Mouse (Mus musculus) gastrocnemius, adult 18-20 months (tissue): ENCODE data around the gene Hmgb1. TPM values are rescaled to one million over a fixed set of nuclear protein-coding genes. Genes with fewer than 3 reads are reported as not detected.

Experiments
- DNase-seq: peaks from one replicate; pipeline ENCODE4 v3.0.0; 2021; ENCODE audit warnings: low spot score
- total RNA-seq, 2 experiments: library from RNA; stranded (reverse); gene quantifications; 2 replicates each; pipeline ENCODE4 v1.2.3; 2021

The Hmgb1 gene
- total RNA-seq, 2 experiments from 2014 or later, result 100 to 119 TPM

- DNase-seq, result no peak
Measured at GRCm38 (mm10) chr5:149028394-149028793, 155.9 kb downstream of the Hmgb1 start.

GRCm38 (mm10) chr5:149027389-149027788 lies 156.9 kb downstream of the Hmgb1 start:
- DNase-seq, result no peak

GRCm38 (mm10) chr5:149021120-149021519 lies 163.2 kb downstream of the Hmgb1 start:
- no peak for DNase-seq

- no peak for DNase-seq
Measured at GRCm38 (mm10) chr5:149020681-149021062, 163.6 kb downstream of the Hmgb1 start.

GRCm38 (mm10) chr5:149020059-149020680 lies 164.1 kb downstream of the Hmgb1 start:
- peak; percentile 38 for DNase-seq

GRCm38 (mm10) chr5:149017666-149018415 lies 166.4 kb downstream of the Hmgb1 start:
- DNase-seq, result no peak

- no peak for DNase-seq
Measured at GRCm38 (mm10) chr5:149017181-149017580, 167.1 kb downstream of the Hmgb1 start.

GRCm38 (mm10) chr5:149016261-149016660 lies 168.0 kb downstream of the Hmgb1 start:
- DNase-seq, result no peak

- DNase-seq, result no peak
Measured at GRCm38 (mm10) chr5:149015335-149016201, 168.7 kb downstream of the Hmgb1 start.

- DNase-seq, result no peak
Measured at GRCm38 (mm10) chr5:149014600-149015268, 169.6 kb downstream of the Hmgb1 start.

GRCm38 (mm10) chr5:149013817-149014508 lies 170.3 kb downstream of the Hmgb1 start:
- DNase-seq, result no peak

GRCm38 (mm10) chr5:149009111-149009510 lies 175.2 kb downstream of the Hmgb1 start:
- no peak for DNase-seq

- DNase-seq, result no peak
Measured at GRCm38 (mm10) chr5:149007295-149007646, 177.0 kb downstream of the Hmgb1 start.

- DNase-seq, result peak; percentile 100
Measured at GRCm38 (mm10) chr5:149006362-149007294, 177.7 kb downstream of the Hmgb1 start.

- DNase-seq, result no peak
Measured at GRCm38 (mm10) chr5:149005701-149006361, 178.5 kb downstream of the Hmgb1 start.

GRCm38 (mm10) chr5:149005083-149005482 lies 179.2 kb downstream of the Hmgb1 start:
- DNase-seq, result no peak

- no peak for DNase-seq
Measured at GRCm38 (mm10) chr5:149003137-149003536, 181.2 kb downstream of the Hmgb1 start.

GRCm38 (mm10) chr5:149002803-149003115 lies 181.5 kb downstream of the Hmgb1 start:
- no peak for DNase-seq

GRCm38 (mm10) chr5:149002034-149002802 lies 182.1 kb downstream of the Hmgb1 start:
- DNase-seq, result no peak
